Mouse (Mus musculus) CH12.LX (cell line): Measurements from ENCODE around the gene Itgb3bp.

Experiments used
- CHD1 ChIP-seq: IDR thresholded peaks from 2 replicates; pipeline ENCODE4 v1.6.1; 2012; ENCODE audit warnings: low read depth, low read length, improper control_type of control experiment, inconsistent platforms
- CTCF ChIP-seq, 2 experiments: IDR thresholded peaks in 1 of 2; conservative IDR thresholded peaks in 1 of 2; 2 replicates each; pipeline ENCODE4 v1.5.1; 2011 to 2012; ENCODE audit warnings: low read depth in 2 of 2, low read length in 2 of 2, improper control_type of control experiment in 1 of 2, inconsistent platforms in 1 of 2, mild to moderate bottlenecking in 1 of 2, moderate library complexity in 1 of 2
- EP300 ChIP-seq: IDR thresholded peaks from 2 replicates; pipeline ENCODE4 v1.6.1; 2011; ENCODE audit warnings: low read length, improper control_type of control experiment
- MAZ ChIP-seq: IDR thresholded peaks from 2 replicates; pipeline ENCODE4 v1.6.1; 2012; ENCODE audit warnings: low read depth, mild to moderate bottlenecking, inconsistent platforms, low read length, improper control_type of control experiment, moderate library complexity
- MXI1 ChIP-seq: IDR thresholded peaks from 2 replicates; pipeline ENCODE4 v1.6.1; 2011; ENCODE audit warnings: mild to moderate bottlenecking, low read depth, low read length, improper control_type of control experiment
- POLR2A ChIP-seq: IDR thresholded peaks from 2 replicates; pipeline ENCODE4 v1.6.1; 2011; ENCODE audit warnings: low read depth, mild to moderate bottlenecking, improper control_type of control experiment, low read length
- UBTF ChIP-seq: IDR thresholded peaks from 2 replicates; pipeline ENCODE4 v1.6.1; 2012; ENCODE audit warnings: low read depth, mild to moderate bottlenecking, inconsistent platforms, low read length, improper control_type of control experiment, moderate library complexity
- USF2 ChIP-seq: conservative IDR thresholded peaks from 2 replicates; pipeline ENCODE4 v1.6.1; 2011; ENCODE audit warnings: low read depth, low read length, improper control_type of control experiment
- ZC3H11A ChIP-seq: IDR thresholded peaks from 2 replicates; pipeline ENCODE4 v1.6.1; 2012; ENCODE audit warnings: low read depth, mild to moderate bottlenecking, inconsistent platforms, low read length, improper control_type of control experiment
- ZKSCAN1 ChIP-seq: IDR thresholded peaks from 2 replicates; pipeline ENCODE4 v1.6.1; 2012; ENCODE audit warnings: low read depth, inconsistent platforms, low read length, improper control_type of control experiment, borderline replicate concordance
- ZNF384 ChIP-seq: IDR thresholded peaks from 2 replicates; pipeline ENCODE4 v1.6.1; 2012; ENCODE audit warnings: low read depth, low read length, improper control_type of control experiment, inconsistent platforms

DNA sequence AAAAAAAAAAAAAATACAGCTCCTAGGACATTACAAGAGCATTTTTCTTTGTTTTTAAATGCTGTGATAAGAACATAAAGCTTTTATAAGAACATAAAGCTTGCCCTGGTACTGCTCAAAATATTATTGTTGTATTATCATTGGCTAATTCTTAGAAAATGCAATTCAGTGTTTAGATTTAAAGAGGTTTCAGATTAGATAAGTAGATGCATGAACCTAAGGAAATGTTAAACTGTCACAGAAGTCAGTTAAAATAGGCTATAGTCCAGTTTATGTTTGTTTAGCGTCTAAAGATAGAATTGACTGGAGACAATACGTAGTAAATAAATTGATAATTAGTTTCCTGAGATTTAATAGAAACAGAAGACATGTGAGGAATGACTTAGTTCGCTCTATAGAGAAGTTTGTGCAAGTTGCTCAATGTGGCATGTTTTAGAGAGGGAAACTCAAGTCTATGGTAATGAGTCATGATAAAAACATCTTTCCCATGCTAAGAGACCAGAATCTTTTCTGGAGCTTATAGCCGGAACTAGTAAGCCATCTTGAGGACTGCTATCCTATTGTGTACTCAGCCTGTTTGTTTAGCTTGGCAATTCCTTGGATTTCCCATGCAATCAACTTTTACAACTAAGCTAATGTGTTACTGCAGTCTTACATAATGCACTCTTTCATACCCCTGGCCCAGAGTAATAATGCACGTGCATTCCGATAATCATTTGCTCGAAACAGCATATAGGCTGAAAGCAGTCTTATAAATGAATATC lies 112.7 kb downstream of the Itgb3bp start:
- TF ChIP-seq POLR2A (no peak), CHD1 (no peak), CTCF (conservative IDR thresholded peaks at IDR 0.05 in 1 of 2, IDR thresholded peaks at IDR 0.05 in 1 of 2; ENCODE audit: low read depth in 2 of 2, low read length in 2 of 2) (no peak), ZKSCAN1 (no peak), EP300 (no peak), USF2 (no peak), ZC3H11A (no peak), MAZ (no peak), ZNF384 (no peak), MXI1 (no peak), UBTF (no peak)
